Mouse (Mus musculus): ENCODE results near the gene Alox8.

Alox8 gene

DNA sequence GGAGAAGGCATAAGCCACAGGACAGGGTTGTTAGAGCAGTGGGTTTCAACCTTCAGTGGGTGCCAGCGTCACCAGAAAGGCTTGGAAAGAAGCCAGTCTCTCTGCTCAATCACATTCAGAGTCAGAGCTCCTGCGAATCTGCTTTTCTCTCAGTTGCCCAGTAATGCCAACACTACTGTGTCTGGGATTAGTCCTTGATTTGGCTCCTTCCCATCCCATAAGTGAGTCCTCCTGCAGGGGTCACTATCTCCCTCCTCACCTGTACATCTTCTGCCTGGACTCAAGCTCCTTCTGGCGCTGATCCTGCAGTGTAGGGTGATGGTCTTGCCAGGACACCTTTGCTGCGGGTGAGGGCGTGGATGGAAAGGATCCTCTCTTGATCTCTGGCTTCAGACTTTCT lies 877 bp downstream of the Alox8 start:
- in situ Hi-C loops (cut with MboI; ENCODE audit: low pct_unique_long_range_greater_than_20kb in 1 of 2, low sequenced_read_pairs in 2 of 2, unreplicated experiment in 1 of 2), result loop anchor here (5.0 to 10.0 kb wide), 2 partner anchors 41 to 48 kb away; partner anchors contain the start of gene Gucy2e (in 1 of the 2)

DNA sequence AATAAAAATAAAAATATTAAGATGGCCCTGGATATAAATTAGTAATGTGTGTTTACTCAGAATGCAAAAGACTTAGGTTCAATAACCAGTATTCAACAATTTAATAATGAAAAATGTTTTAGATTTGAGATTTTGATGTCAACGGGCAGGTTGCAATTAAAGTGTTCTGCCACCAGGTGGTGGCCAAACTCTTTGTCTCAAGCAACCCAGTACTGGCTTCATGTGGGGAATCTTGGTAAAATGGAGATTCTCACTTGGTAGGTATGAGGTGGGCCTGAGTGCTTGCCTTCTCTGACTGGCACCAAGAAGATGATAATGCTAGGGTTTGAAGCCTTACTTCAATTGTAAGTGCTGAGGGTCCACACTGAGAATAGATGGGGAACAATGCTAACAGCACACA lies 4.8 kb downstream of the Alox8 start:
- in situ Hi-C loops (cut with MboI; ENCODE audit: low pct_unique_long_range_greater_than_20kb in 1 of 2, low sequenced_read_pairs in 2 of 2, unreplicated experiment in 1 of 2), result loop anchor here in 1 of 2 experiments (10.0 kb wide), 1 partner anchor 52 kb away; no protein-coding TSS in a partner anchor

DNA sequence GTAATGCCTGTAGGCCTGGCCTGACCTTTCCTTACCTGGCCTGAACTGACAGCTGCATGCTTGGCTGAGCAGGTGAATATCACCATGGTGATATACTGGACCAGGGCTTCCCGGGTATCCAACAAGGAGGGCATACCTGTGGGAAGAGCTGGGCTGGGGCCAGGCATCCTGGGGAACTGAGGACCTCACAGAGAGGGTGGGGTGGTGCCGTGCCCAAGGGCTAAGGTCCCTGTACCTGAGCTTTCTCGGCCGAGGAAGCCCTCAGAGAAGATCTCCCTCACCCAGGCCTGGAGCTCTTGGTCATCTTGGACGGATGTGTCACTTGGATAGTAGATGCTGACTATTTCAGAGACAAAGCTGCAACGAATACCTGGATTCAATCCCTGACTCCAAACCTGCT lies 11.7 kb downstream of the Alox8 start:
- in situ Hi-C loops (cut with MboI; ENCODE audit: low pct_unique_long_range_greater_than_20kb in 1 of 2, low sequenced_read_pairs in 2 of 2, unreplicated experiment in 1 of 2), result no loop called here

DNA sequence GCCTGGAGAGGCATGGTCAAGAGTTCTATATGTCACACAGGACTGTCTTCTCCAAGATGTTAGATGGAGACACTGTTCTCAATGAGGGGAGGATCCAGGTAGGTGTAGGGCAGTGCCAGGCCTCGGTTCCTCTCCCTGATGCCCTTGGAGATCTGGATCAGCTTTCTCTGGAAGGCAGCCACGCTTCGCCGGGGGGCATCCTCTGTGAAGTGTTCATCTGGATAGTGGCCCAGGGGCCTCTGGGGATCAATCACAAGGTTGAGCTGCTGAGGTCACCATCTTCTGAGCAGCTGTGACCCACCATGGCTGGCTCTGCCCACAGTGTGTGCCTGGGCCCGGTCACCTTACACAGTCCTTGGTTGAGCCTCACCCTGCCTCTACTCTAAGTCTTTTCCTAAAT lies 12.6 kb downstream of the Alox8 start:
- in situ Hi-C loops (cut with MboI; ENCODE audit: low pct_unique_long_range_greater_than_20kb in 1 of 2, low sequenced_read_pairs in 2 of 2, unreplicated experiment in 1 of 2), result no loop called here

DNA sequence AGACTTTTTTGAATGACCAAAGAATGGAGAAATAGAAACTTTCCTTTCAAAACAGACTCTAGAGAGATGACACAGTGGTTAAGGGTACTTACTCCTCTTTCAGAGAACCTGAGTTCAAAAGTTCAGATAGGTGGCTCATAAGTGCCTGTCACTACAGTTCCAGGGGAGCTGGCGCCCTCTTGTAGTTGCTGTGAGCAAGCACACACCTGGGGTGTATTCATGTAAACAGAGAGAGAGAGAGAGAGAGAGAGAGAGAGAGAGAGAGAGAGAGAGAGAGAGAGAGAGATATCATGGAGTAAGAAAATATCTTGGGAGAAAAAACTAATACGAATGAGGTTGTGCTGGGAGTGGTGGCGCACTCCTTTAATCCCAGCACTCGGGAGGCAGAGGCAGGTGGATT lies 17.5 kb downstream of the Alox8 start:
- in situ Hi-C loops (cut with MboI; ENCODE audit: low pct_unique_long_range_greater_than_20kb in 1 of 2, low sequenced_read_pairs in 2 of 2, unreplicated experiment in 1 of 2), result no loop called here

DNA sequence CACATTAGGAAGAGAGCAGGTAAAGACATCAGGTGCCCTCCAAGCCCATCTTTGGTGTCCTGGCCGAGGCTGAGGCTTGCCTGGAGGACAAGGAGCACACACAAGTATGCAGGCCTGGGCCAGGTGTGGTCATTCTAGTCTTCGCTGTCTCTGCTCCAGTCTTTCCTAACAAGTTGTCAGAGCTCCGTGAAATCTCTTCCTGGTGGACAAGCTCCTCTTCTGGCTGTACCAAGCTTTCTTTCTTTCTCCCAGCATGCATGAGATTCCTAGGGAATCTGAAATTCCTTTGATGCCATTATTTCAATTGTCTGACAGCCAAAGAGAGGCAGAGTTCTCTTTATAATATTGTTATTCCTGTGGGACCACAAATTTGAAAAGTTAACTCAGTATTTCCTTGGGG lies 18.1 kb downstream of the Alox8 start:
- in situ Hi-C loops (cut with MboI; ENCODE audit: low pct_unique_long_range_greater_than_20kb in 1 of 2, low sequenced_read_pairs in 2 of 2, unreplicated experiment in 1 of 2), result no loop called here

DNA sequence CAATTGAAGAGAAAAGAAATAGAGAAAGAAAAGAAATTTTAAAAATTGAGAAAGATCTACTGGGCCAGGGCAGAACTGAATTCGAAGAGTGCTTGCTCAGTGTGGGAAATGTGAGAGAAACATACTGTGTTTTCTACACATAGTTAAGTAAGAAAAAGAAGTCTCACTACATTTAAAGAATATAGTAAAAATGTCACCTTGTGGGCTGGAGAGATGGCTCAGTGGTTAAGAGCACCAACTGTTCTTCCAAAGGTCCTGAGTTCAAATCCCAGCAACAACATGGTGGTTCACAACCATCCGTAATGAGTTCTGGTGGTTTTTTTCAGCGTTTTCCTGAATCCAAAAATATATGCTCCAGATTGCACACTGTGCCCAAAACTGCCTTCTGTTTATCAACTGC lies 19.1 kb downstream of the Alox8 start:
- in situ Hi-C loops (cut with MboI; ENCODE audit: low pct_unique_long_range_greater_than_20kb in 1 of 2, low sequenced_read_pairs in 2 of 2, unreplicated experiment in 1 of 2), result no loop called here

DNA sequence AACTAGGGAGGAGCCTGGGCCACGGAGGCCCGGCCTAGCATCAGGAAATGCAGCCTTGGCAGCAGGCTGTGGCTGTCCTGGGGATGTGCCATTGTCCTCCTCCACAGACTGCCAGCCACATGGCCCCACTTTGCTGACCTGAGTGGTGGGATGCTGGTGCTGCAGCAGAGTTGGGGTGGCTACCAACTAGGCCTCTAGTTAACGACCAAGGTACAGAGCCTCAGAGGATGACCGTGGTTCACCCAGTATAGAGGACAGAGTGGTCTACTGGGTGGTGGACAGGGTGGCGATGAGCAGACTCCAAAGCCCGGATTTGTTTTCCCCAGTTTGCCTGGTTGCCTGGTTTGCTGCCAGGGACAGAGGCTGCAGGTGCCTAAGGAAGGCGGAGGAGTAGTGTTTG lies 22.9 kb downstream of the Alox8 start:
- in situ Hi-C loops (cut with MboI; ENCODE audit: low pct_unique_long_range_greater_than_20kb in 1 of 2, low sequenced_read_pairs in 2 of 2, unreplicated experiment in 1 of 2), result no loop called here

DNA sequence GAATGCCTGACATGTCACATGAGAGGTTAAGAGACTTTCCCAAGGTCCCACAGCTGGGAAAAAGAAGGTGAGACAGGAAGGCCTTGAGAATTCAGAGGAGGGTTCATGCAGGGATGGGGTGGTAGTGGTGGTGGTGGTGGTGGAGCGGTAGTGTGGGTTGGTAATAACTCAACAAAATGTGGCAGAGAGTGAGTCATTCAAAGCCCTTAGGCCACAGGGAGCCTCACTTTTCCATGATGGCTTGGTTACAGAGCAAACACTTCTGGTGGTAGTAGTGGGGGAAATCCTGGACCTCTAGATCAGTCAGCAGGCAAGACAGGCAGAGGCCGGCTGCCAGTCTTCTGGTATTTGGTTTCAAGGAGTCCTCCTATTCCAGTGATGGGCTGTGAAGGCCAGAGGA lies 25.0 kb downstream of the Alox8 start:
- in situ Hi-C loops (cut with MboI; ENCODE audit: low pct_unique_long_range_greater_than_20kb in 1 of 2, low sequenced_read_pairs in 2 of 2, unreplicated experiment in 1 of 2), result no loop called here

DNA sequence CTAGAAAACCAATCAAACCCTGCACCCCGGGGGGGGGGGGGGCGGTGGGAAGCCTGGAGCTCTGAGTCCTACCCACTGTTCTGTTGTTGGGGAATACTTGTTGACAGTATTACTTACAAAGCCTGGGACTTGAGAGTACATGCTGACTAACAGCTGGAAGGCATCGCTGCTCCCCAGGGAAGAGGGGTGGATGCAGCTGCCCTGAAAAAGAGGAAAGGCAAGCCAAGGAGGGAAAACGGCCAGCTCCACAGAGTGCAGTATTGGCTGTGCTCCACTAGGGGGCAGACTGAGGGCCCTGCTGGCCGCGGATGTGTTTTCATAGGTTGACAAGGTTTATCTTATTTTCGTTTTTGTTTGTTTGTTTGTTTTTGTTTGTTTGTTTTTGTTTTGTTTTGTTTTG lies 26.0 kb downstream of the Alox8 start:
- in situ Hi-C loops (cut with MboI; ENCODE audit: low pct_unique_long_range_greater_than_20kb in 1 of 2, low sequenced_read_pairs in 2 of 2, unreplicated experiment in 1 of 2), result no loop called here

DNA sequence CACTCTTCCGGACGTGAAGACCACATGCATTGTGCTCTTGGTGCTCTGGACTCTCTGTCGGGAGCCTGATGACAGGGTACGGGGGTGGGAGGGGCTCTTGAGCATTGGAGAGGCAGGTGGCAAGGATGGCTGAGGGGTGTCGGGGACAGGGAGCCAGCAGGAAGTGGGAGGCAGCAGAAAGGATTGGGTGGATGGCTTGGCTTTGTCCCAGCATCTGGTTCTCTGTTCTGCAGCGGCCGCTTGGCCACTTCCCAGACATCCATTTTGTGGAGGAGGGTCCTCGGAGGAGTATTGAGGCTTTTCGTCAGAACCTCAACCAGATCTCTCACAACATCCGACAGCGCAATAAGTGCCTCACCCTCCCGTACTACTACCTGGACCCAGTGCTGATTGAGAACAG lies 28.3 kb downstream of the Alox8 start:
- in situ Hi-C loops (cut with MboI; ENCODE audit: low pct_unique_long_range_greater_than_20kb in 1 of 2, low sequenced_read_pairs in 2 of 2, unreplicated experiment in 1 of 2), result no loop called here

DNA sequence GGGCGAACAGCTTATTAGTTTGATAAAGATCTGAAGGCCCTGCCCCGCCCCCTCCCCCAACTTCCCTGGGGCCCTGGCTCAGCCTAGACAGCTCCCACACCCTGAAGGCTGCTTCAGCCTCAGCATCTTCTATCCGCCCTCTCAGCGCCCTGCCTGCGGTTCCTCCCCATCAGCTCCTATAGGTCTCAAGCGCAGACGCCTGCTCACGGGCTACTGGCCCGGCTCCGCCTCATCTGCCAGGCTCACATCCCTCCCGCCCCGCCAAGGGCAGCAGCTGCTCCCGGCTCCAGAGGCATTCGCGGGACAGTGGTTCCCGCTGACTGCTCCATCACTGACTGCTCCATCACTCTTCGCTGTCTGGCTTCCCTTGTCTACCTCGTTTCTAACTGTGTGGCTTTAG lies 40.8 kb downstream of the Alox8 start, which contains the start of gene Alox12b:
Gene Alox12b (plus strand): TSS at position 190 of the 400 bp plus-strand sequence.
- in situ Hi-C loops (cut with MboI; ENCODE audit: low pct_unique_long_range_greater_than_20kb in 1 of 2, low sequenced_read_pairs in 2 of 2, unreplicated experiment in 1 of 2), result no loop called here

DNA sequence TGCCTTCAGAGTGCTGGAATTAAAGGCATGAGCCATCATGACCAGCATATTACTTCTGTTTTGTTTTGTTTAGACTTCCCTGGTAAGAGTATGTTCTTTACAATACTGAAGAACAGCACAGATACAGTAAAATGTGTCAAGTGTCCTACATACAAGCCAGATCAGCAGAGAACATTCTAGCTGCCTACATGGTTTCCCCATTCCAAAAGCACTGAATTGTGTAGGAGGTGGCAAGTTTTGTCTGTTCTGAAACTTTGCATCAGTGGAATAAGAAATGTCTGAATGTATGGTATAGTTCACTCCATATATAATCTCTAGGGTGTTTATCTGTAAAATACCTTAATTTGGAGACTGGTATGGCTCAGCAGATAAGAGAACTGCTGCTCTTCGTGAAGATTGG lies 42.3 kb downstream of the Alox8 start:
- in situ Hi-C loops (cut with MboI; ENCODE audit: low pct_unique_long_range_greater_than_20kb in 1 of 2, low sequenced_read_pairs in 2 of 2, unreplicated experiment in 1 of 2), result no loop called here

DNA sequence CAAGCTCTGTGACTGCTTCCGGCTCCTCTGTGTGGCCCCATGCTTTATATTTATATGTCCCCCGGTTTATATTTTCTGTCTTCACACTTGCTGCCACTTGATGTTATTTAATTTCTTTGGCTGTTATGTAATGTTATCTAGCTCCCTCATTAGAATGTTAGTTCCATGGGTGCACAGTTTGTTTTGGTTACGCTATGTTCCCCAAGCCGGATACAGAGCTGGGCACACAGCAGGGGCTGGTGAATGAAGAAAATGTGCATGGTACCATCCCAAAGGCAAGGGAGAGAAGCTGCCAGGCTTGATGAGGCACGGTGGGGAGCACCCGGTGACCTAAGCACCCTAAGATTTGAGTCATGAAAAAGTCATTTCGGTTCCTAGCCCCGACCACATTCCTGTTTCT lies 43.8 kb downstream of the Alox8 start:
- in situ Hi-C loops (cut with MboI; ENCODE audit: low pct_unique_long_range_greater_than_20kb in 1 of 2, low sequenced_read_pairs in 2 of 2, unreplicated experiment in 1 of 2), result no loop called here

DNA sequence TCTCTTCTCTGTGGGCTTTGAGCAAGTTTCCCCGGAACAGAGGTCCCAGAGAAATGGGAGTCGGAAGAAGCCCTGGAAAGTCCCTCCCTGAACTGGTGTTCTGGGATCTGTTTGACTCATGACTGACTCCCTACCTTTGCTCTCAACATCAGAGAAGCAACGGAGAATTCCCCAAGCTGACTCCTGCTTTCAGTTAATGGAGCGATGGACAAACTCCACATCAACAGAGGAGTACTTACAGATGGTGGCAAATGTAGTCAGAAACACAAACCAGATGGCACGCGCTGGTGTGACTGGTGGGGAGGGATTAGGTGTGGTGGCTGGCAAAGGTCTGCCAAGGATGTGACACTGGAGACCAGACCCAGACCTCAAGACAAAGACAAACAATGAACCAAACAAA lies 46.6 kb downstream of the Alox8 start:
- in situ Hi-C loops (cut with MboI; ENCODE audit: low pct_unique_long_range_greater_than_20kb in 1 of 2, low sequenced_read_pairs in 2 of 2, unreplicated experiment in 1 of 2), result no loop called here

DNA sequence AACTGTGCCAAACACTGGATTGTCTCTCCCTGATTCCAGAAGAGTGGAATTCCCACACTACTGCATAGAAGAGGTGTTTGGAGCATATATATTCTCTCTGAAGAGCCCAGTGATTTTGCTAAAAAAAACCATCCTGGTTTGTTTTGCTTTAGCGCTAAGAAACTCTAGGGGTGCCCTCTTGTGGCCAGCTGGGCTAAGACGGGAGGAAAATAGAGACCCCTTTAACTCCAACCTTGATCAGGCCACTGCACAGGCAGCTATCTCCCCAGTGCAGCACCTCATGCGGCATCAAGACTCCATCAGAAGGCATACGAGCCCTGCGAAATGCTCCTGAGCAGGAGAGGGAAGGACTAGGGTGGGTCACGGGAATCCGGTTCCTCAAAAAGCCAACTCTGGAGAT lies 47.2 kb downstream of the Alox8 start:
- in situ Hi-C loops (cut with MboI; ENCODE audit: low pct_unique_long_range_greater_than_20kb in 1 of 2, low sequenced_read_pairs in 2 of 2, unreplicated experiment in 1 of 2), result no loop called here

DNA sequence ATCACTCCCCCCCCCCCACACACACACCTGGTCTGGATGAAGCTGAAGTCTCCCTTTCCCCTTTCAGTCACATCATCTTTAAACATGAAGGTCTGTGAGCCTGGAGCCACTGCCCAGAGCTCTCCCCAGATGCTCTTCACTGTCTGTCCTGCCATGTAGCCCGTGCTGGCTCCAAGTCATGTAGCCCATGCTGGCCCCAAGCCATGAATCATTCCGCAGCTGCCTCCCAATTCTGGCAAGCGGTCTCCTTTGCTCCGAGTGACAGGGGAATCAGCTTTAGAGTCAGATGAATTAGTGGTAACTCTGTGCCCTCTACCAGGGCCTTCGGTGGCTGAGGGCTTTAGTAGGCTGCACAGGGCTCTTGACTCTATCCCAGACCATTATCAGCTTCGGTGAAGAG lies 47.9 kb downstream of the Alox8 start:
- in situ Hi-C loops (cut with MboI; ENCODE audit: low pct_unique_long_range_greater_than_20kb in 1 of 2, low sequenced_read_pairs in 2 of 2, unreplicated experiment in 1 of 2), result no loop called here

DNA sequence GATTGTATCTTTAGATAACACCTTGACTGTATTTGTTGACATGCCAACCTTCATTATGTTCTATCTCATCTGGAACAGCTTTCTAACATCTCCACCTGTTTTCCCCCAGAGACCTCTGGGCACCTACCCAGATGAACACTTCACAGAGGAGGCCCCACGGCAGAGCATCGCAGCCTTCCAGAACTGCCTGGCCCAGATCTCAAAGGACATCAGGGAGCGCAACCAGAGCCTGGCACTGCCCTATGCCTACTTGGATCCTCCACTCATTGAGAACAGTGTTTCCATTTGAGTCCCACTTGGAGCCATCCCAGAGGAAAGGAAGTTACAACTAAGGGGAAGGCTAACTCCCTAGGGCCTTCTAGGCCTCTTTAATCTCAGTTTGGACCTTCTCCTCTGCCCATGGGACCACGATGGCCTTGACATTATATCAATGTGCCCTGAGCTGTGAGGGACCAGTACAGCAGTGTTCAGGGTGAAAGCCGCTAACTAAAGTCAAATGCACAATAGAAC lies 49.1 kb downstream of the Alox8 start:
- in situ Hi-C loops (cut with MboI; ENCODE audit: low pct_unique_long_range_greater_than_20kb in 1 of 2, low sequenced_read_pairs in 2 of 2, unreplicated experiment in 1 of 2), result no loop called here

DNA sequence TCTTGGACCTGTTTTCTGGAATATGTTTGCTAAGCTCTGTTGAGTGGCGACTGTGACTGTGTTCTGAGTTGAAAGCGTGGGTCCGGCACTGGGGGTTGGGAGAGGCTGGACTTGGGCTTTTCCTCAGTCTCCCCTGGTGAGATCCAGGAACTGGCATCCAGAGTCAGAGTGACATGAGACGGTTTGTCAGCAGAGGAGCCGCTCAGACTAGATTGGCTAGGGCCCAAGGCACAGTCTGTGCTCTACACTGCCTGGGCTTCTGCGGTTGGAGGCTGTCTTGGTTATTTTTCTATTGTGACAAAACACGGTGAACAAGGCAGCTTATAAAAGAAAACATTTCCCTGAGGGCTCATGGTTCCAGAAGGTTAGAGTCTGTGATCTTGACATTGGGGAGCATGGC lies 50.1 kb downstream of the Alox8 start:
- in situ Hi-C loops (cut with MboI; ENCODE audit: low pct_unique_long_range_greater_than_20kb in 1 of 2, low sequenced_read_pairs in 2 of 2, unreplicated experiment in 1 of 2), result no loop called here

DNA sequence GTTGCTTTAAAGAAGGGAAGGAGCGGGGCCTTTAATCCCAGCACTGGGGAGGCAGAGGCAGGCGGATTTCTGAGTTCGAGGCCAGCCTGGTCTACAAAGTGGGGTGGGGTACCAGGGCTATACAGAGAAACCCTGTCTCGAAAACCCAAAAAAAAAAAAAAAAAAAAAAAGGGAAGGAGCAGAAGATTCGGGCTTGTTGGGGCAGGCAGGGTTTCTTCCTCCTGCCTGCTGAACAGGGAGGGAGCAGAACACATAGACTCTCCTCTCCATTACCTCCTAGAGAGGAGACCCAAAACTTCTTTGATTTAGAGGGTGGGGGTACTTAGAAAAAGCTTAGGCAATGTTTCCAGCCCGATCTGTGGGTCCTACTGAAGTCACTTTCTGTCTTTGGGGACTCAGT lies 62.3 kb downstream of the Alox8 start:
- in situ Hi-C loops (cut with MboI; ENCODE audit: low pct_unique_long_range_greater_than_20kb in 1 of 2, low sequenced_read_pairs in 2 of 2, unreplicated experiment in 1 of 2), result no loop called here

DNA sequence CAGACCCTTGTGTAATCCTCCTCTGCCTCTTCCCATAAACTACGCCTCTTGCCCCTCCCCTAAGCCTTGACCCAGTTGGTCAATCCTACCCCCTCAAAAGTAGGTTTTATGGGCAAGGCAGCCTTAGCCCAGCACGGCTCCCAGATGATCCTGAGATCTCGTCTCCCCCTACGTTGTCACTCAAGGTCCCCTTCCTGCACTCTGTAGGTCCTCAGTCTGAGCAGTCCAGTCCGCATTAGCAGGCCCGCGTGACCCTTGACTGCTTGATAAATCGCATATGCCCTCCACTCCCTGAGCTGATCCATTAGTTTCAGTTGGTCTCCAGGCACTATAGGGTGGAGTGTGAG lies 63.0 kb downstream of the Alox8 start:
- in situ Hi-C loops (cut with MboI; ENCODE audit: low pct_unique_long_range_greater_than_20kb in 1 of 2, low sequenced_read_pairs in 2 of 2, unreplicated experiment in 1 of 2), result no loop called here
